Mouse (Mus musculus): ENCODE results near the gene Hist1h2an. TPM values are rescaled to one million over a fixed set of nuclear protein-coding genes. Genes with fewer than 3 reads are reported as not detected.
"Not testable (repeated sequence)": the region's sequence is repeated elsewhere in the genome, so short reads cannot be mapped to it uniquely, and the experiment has no call there.

Gene Hist1h2an
- polyA plus RNA-seq, 1 experiment from 2014 or later: 1.3 TPM

DNA sequence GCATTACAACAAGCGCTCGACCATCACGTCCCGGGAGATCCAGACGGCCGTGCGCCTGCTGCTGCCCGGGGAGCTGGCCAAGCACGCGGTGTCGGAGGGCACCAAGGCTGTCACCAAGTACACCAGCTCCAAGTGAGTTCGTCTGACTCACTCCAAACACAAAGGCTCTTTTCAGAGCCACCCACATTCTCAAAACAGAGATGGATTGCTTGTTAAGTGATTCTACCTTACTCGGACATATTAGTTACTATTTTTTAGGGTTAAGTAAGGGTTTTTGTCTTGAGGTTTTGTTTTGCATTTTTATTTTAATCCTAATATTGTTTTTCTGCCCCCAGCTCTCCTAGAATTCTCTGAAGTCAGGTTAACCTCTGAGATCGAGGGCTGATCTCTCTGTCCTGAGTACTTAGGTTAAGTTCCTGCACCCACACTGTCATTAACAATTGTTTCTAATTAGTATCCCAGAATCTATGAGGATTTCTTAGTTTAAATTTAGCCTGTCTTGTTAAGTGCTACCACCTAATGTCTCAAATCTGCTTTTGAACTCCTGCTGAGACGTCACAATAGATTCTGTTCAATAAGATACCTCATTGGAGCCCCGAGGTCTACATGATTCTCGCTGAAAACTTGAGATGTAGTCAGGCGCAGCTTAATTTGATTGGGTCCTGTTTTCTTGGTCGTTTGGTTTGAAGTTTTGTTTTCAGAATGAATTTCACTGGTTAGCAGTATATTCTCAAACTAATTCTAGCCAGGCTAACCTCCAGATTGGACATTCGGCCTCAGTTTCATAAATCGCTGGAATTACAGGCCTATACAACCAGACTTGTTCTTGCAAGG is 959 bp upstream of the Hist1h2an start:
- 27% methylated on average over 13 of the region's 21 CpGs for WGBS
- Histone ChIP-seq H3K36me3 (ENCODE audit: insufficient read depth, low read length) (no peaks in the 10 kb centered on the region), H3K4me1 (ENCODE audit: insufficient read depth, low read depth, low read length) (no peaks in the 10 kb centered on the region), H3K4me3 (ENCODE audit: low read depth, low read length) (peak overlapping the region; percentile 33; the same call in 1 of the 2 replicates), H3K27ac (ENCODE audit: low read length) (no peak overlapping the region), H3K9me3 (ENCODE audit: low read length) (no peaks in the 10 kb centered on the region), H3K9ac (replicated peaks; ENCODE audit: low read depth) (no peak overlapping the region), H3K4me2 (replicated peaks; ENCODE audit: low read depth, low read length) (peak overlapping the region; percentile 47; the same call in 1 of the 2 replicates), H3K27me3 (replicated peaks; ENCODE audit: insufficient read depth, low read length) (no peaks in the 10 kb centered on the region)
- TF ChIP-seq CTCF (IDR thresholded peaks at IDR 0.05): no peak
- TF ChIP-seq EP300 (IDR thresholded peaks at IDR 0.05): no peak
- ATAC-seq (peak; percentile 24), DNase-seq (ENCODE audit: low spot score) (peak; percentile 27)

DNA sequence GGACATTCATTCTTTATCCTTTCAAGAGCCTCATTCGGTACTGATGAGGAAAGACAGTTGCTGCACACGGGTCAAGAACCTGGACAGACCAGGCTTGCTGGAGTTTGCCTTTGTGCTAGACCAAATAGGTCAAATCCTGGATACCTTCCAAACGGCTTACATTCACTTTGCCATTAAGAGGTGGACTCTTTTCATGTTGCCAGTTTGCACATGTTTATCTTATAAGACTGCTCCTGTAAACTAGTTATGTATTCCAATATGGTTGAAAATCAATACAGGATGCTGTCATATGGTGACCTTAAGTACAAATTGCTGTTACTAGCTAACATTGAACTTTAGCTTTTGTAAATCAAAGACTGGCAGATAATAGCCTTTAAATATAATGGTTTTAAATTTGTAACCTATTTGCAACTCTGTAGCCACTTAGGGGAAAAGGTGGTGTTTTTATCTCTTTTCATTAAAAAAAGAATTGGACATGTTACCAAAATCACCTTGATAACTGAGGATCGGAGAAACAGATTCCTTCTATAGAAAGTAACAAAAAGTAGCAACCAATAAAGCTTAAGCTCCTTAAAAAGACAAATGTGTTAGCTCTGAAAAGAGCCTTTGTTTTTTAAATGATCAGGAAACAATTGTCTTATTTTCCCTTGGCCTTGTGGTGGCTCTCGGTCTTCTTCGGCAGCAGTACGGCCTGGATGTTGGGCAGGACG is 674 bp downstream of the Hist1h2an start:
- H3K4me3 ChIP-seq (ENCODE audit: low read depth, low read length): peak overlapping the region; percentile 33
- H3K36me3 ChIP-seq (ENCODE audit: insufficient read depth, low read length): no peaks in the 10 kb centered on the region
- H3K4me1 ChIP-seq (ENCODE audit: insufficient read depth, low read depth, low read length): peaks cover 4% of the 10 kb centered on the region; the same call in 1 of the 2 replicates
- H3K9me3 ChIP-seq (ENCODE audit: low read length): no peaks in the 10 kb centered on the region
- H3K4me2 ChIP-seq (replicated peaks; ENCODE audit: low read depth, low read length): peak overlapping the region; percentile 46
- no peaks in the 10 kb centered on the region for H3K27me3 ChIP-seq (replicated peaks; ENCODE audit: insufficient read depth, low read length)
- no peak overlapping the region for H3K9ac ChIP-seq (replicated peaks; ENCODE audit: low read depth)
- TF ChIP-seq CTCF (IDR thresholded peaks at IDR 0.05) (no peak), EP300 (IDR thresholded peaks at IDR 0.05) (no peak)
- ATAC-seq: no peak
- WGBS: 4% methylated on average over 8 of the region's 8 CpGs
- 0 out of 2 replicates have a peak overlapping the region, but pooled peaks have one; percentile 21 for H3K27ac ChIP-seq (ENCODE audit: low read length)
- DNase-seq (ENCODE audit: low spot score): peak; percentile 38

DNA sequence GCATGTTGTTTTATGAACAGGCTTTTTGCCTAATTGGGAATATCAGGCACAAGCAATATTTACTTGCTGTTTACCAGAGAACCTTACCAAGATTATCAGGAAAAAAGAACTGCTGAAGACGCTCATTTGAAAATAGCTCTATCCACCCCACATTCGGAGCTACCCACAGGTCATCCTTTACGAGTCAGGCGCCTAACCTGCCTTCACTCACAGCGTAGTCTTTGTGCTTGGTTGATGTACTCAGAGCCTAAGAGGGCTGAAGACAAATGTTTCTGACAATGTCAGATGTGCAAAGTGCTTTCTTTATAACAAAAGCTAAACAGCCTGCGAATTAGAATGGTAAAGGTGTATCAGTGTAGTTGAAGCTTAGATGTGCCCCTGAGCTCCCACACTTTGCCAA is 2.7 kb downstream of the Hist1h2an start:
- no peaks in the 10 kb centered on the region for H3K36me3 ChIP-seq (ENCODE audit: insufficient read depth, low read length)
- DNase-seq (ENCODE audit: low spot score) (no peak), ATAC-seq (no peak)
- H3K9me3 ChIP-seq (ENCODE audit: low read length): no peaks in the 10 kb centered on the region
- no peak overlapping the region for H3K4me3 ChIP-seq (ENCODE audit: low read depth, low read length)
- H3K4me1 ChIP-seq (ENCODE audit: insufficient read depth, low read depth, low read length): peaks cover 10% of the 10 kb centered on the region; the same call in 1 of the 2 replicates
- no peak overlapping the region for H3K4me2 ChIP-seq (replicated peaks; ENCODE audit: low read depth, low read length)
- no peak overlapping the region for H3K9ac ChIP-seq (replicated peaks; ENCODE audit: low read depth)
- 36% methylated on average over 6 of the region's 6 CpGs for WGBS
- no peak overlapping the region for H3K27ac ChIP-seq (ENCODE audit: low read length)
- no peaks in the 10 kb centered on the region for H3K27me3 ChIP-seq (replicated peaks; ENCODE audit: insufficient read depth, low read length)
- TF ChIP-seq CTCF (IDR thresholded peaks at IDR 0.05) (no peak), EP300 (IDR thresholded peaks at IDR 0.05) (no peak)

DNA sequence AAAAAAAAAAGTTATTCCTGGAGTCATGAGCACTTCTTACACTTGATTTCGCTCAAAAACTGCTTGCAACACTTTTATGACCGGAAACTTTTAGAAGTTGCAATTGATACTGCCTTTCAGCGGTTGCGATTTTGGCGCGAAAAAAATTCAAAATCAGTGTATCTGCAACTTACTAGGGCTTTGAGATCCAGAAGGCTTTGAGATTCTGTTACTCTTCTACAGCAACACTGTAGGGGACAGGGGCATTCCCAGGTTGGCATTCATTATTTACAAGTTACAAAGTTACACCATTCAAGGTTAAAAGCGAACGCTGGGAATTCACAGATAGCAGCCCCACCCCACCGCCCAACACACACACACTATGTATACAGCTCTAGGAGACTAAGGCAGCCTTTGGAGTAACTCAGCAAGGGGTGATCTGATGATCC is 3.3 kb downstream of the Hist1h2an start:
- no peaks in the 10 kb centered on the region for H3K36me3 ChIP-seq (ENCODE audit: insufficient read depth, low read length)
- ATAC-seq (no peak), DNase-seq (ENCODE audit: low spot score) (peak; percentile 50)
- peak overlapping the region; percentile 43; the same call in 1 of the 2 replicates for H3K27ac ChIP-seq (ENCODE audit: low read length)
- no peak for TF ChIP-seq CTCF (IDR thresholded peaks at IDR 0.05)
- no peak for TF ChIP-seq EP300 (IDR thresholded peaks at IDR 0.05)
- H3K27me3 ChIP-seq (replicated peaks; ENCODE audit: insufficient read depth, low read length): no peaks in the 10 kb centered on the region
- no peak overlapping the region for H3K9ac ChIP-seq (replicated peaks; ENCODE audit: low read depth)
- H3K4me3 ChIP-seq (ENCODE audit: low read depth, low read length): peak overlapping the region; percentile 34
- H3K4me1 ChIP-seq (ENCODE audit: insufficient read depth, low read depth, low read length): peaks cover 10% of the 10 kb centered on the region; the same call in 1 of the 2 replicates
- H3K4me2 ChIP-seq (replicated peaks; ENCODE audit: low read depth, low read length): peak overlapping the region; percentile 56
- WGBS: 1% methylated on average over 9 of the region's 9 CpGs
- H3K9me3 ChIP-seq (ENCODE audit: low read length): no peaks in the 10 kb centered on the region

DNA sequence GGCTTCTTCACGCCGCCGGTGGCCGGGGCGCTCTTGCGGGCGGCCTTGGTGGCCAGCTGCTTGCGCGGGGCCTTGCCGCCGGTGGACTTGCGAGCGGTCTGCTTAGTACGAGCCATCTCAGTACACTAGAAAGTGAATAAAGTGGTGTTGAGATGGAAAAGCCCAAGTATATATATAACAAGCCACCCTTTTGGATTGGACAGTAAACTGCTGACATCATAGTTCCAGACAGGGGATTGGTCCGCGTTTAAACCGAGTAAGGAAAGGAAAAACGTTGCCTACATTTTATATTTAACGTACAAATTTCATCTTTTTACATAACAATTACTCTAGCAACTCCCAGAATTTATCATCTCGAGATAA is 3.8 kb downstream of the Hist1h2an start, which contains the start of gene Hist1h3i:
Gene Hist1h3i, minus strand, starts transcription at position 116 of the 363 bp plus-strand sequence.
- TF ChIP-seq CTCF (IDR thresholded peaks at IDR 0.05): no peak
- TF ChIP-seq EP300 (IDR thresholded peaks at IDR 0.05): no peak
- ATAC-seq: peak; percentile 62
- H3K9me3 ChIP-seq (ENCODE audit: low read length): no peaks in the 10 kb centered on the region
- 0 out of 2 replicates have a peak within 1 kb of the TSS, but pooled peaks have one; percentile 16 for H3K9ac ChIP-seq (replicated peaks; ENCODE audit: low read depth)
- WGBS: 0% methylated on average over 13 of the region's 20 CpGs
- H3K4me3 ChIP-seq (ENCODE audit: low read depth, low read length): peak within 1 kb of the TSS; percentile 34
- no peaks in the 10 kb centered on the region for H3K27me3 ChIP-seq (replicated peaks; ENCODE audit: insufficient read depth, low read length)
- H3K4me2 ChIP-seq (replicated peaks; ENCODE audit: low read depth, low read length): peak within 1 kb of the TSS; percentile 56
- H3K4me1 ChIP-seq (ENCODE audit: insufficient read depth, low read depth, low read length): peaks cover 10% of the 10 kb centered on the region; the same call in 1 of the 2 replicates
- peak; percentile 97 for DNase-seq (ENCODE audit: low spot score)
- H3K27ac ChIP-seq (ENCODE audit: low read length): peak within 1 kb of the TSS; percentile 70
- H3K36me3 ChIP-seq (ENCODE audit: insufficient read depth, low read length): no peaks in the 10 kb centered on the region

DNA sequence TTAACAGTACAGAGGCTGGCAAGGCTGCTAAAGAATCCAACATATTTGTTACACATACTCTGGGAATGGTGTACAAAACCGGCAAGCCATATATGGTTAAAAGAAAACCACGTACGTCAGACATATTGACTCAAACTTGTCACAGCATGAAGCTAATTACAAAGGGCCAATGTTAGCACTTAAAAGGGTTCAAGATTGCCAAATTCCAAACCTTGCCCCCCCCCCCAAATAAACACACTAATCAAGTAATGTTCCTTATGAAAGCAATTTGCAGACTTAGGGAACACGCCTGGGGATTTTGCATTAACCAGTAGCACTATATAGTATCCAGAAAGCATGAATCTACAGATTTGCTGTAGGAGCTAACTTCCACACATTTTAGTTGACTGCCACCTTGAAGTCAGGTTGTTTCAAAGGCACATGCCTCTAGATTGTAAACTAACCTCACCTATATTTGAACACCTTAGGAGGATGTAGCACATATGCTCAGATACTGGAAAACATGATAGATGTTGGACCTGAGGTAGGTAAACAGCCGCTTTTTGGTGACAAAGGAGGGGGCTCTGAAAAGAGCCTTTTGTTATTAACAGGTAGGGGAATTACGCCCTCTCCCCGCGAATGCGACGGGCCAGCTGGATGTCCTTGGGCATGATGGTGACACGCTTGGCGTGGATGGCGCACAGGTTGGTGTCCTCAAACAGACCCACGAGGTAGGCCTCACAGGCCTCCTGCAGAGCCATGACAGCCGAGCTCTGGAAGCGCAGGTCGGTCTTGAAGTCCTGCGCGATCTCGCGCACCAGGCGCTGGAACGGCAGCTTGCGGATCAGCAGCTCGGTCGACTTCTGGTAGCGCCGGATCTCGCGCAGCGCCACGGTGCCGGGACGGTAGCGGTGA is 4.4 kb downstream of the Hist1h2an start:
- not testable (repeated sequence) for H3K4me1 ChIP-seq (ENCODE audit: insufficient read depth, low read depth, low read length); H3K27me3 ChIP-seq (replicated peaks; ENCODE audit: insufficient read depth, low read length); ATAC-seq; H3K36me3 ChIP-seq (ENCODE audit: insufficient read depth, low read length); H3K9me3 ChIP-seq (ENCODE audit: low read length)
- peak; percentile 76 for DNase-seq (ENCODE audit: low spot score)
- 2% methylated on average over 11 of the region's 35 CpGs for WGBS
- H3K4me2 ChIP-seq (replicated peaks; ENCODE audit: low read depth, low read length): peak overlapping the region; percentile 56
- H3K9ac ChIP-seq (replicated peaks; ENCODE audit: low read depth): 0 out of 2 replicates have a peak overlapping the region, but pooled peaks have one; percentile 16
- peak overlapping the region; percentile 70 for H3K27ac ChIP-seq (ENCODE audit: low read length)
- peak overlapping the region; percentile 34 for H3K4me3 ChIP-seq (ENCODE audit: low read depth, low read length)
